Mouse (Mus musculus): ENCODE results near the gene Lhcgr. TPM values are rescaled to one million over a fixed set of nuclear protein-coding genes. Genes with fewer than 3 reads are reported as not detected.

Lhcgr gene
- polyA plus RNA-seq, 1 experiment, result 0.20 TPM

DNA sequence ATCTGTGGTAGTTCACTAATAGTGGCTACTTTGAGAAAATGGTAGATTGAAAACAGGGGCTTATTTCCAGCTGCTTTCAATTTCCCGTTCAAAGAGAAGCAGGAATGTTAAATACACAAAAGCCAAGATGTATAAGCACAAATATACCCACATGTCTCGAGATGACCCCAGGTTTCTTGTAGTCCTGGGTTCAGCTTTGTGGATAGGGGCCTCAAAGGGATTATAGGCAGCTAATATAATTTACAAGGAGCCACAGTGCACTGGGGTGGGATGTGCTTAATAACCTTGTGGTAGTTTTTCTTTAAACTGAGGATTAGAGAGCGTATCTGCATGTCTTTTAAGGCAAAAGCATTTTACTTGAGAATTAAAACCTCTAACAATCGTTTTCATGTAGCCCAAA is 121.0 kb downstream of the Lhcgr start:
- no peak for TF ChIP-seq CTCF (IDR thresholded peaks at IDR 0.05; ENCODE audit: insufficient read depth, low read length)
- TF ChIP-seq POLR2A (IDR thresholded peaks at IDR 0.05; ENCODE audit: borderline replicate concordance, extremely low read depth, low read depth, low read length), result no peak
- Histone ChIP-seq H3K4me1 (ENCODE audit: control insufficient read depth, insufficient read depth, low read length) (no peaks in the 10 kb centered on the region), H3K4me3 (replicated peaks; ENCODE audit: extremely low read depth, low read depth, low read length) (no peak overlapping the region)
- WGBS, result 44% methylated on average over 4 of the region's 4 CpGs
- no peak for DNase-seq

DNA sequence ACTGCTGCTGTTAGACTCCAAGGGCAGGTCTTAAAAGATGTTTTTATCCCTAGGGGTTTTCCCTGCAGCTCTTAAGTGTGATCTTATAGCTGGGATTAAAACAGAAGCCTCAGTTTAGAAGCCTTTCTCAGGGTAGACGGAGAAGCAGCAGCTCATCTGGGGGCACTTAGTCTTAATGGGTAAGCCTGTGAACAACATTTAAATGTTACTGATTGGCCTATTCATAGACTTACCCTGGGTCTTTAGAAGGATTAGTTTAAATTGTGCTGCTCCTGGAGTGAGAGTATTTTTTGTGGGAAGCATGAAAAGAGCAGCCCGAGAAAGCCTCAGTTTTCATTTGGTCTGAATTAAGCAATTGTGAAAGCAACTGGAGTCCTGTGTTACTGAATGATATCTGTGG is 121.9 kb downstream of the Lhcgr start:
- TF ChIP-seq CTCF (IDR thresholded peaks at IDR 0.05; ENCODE audit: insufficient read depth, low read length) (no peak), POLR2A (IDR thresholded peaks at IDR 0.05; ENCODE audit: borderline replicate concordance, extremely low read depth, low read depth, low read length) (no peak)
- 82% methylated on average over 2 of the region's 2 CpGs for WGBS
- no peak overlapping the region for H3K4me3 ChIP-seq (replicated peaks; ENCODE audit: extremely low read depth, low read depth, low read length)
- no peaks in the 10 kb centered on the region for H3K4me1 ChIP-seq (ENCODE audit: control insufficient read depth, insufficient read depth, low read length)
- no peak for DNase-seq

DNA sequence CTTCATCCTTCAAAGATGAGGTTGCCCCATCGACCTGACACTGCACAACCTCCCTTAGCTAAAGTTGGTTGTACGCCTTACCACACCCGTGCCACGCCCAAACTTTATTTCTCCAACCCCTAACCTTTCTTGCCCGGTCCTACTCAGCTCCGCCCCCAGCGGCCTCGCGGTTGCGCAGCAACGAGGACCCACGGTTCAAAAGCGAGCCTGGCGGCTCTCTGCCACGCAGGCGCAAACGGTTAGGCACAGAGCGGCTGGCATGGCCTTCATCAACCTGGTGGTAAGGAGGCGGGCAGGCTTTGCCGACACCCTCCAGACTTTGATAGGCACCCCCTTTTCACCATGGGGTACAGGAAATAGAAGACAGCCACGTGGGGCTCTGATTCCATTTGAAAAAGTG is 123.3 kb downstream of the Lhcgr start, which contains the start of gene Gtf2a1l:
Gtf2a1l (plus strand) TSS at position 209 of the 400 bp plus-strand sequence.
- DNase-seq, result no peak
- H3K4me3 ChIP-seq (replicated peaks; ENCODE audit: extremely low read depth, low read depth, low read length), result no peak within 1 kb of the TSS
- WGBS, result 17% methylated on average over 21 of the region's 21 CpGs
- no peaks in the 10 kb centered on the region for H3K4me1 ChIP-seq (ENCODE audit: control insufficient read depth, insufficient read depth, low read length)
- TF ChIP-seq POLR2A (IDR thresholded peaks at IDR 0.05; ENCODE audit: borderline replicate concordance, extremely low read depth, low read depth, low read length), result no peak
- no peak for TF ChIP-seq CTCF (IDR thresholded peaks at IDR 0.05; ENCODE audit: insufficient read depth, low read length)

Other genes starting within 250 kb of the Lhcgr start
- 41.0 and 43.1 TPM in 2 replicates for gene Ston1, start 194.3 kb downstream of the Lhcgr start, polyA plus RNA-seq (2012; rRNA removed)
- gene Gtf2a1l, start 123.3 kb downstream of the Lhcgr start, polyA plus RNA-seq (2012; rRNA removed), result not detected in 2 replicates